Mouse (Mus musculus) heart, postnatal 14 days (tissue): ENCODE data around the gene Cacng1. TPM values are rescaled to one million over a fixed set of nuclear protein-coding genes. Genes with fewer than 3 reads are reported as not detected.

Source experiments
- DNase-seq, 2 experiments: peaks; one replicate each; pipeline ENCODE4 v3.0.0; 2021 to 2022
- intact Hi-C: fragments of 180-260 bp; cut with DNase I; formaldehyde crosslinking; loops from one replicate; pipeline ENCODE4 v1.15.1; 2025
- total RNA-seq, 2 experiments: library from RNA; stranded (reverse); gene quantifications; 2 replicates each; pipeline ENCODE4 v1.2.3; 2021

Cacng1 gene
- total RNA-seq, 2 experiments from 2014 or later = not detected

- intact Hi-C loops = no loop called here
- DNase-seq = no peak
These were observed 5.9 kb downstream of the Cacng1 start for GRCm38 (mm10) chr11:107710379-107710778.

- no peak for DNase-seq
- intact Hi-C loops = no loop called here
These were observed 8.3 kb downstream of the Cacng1 start for GRCm38 (mm10) chr11:107707897-107708610.

- intact Hi-C loops = no loop called here
- DNase-seq = no peak
These were observed 10.7 kb downstream of the Cacng1 start for GRCm38 (mm10) chr11:107705476-107706074.

GRCm38 (mm10) chr11:107705060-107705459, 11.3 kb downstream of the Cacng1 start:
- no peak for DNase-seq
- intact Hi-C loops = no loop called here

- DNase-seq = peak in 1 of 2 experiments; percentile 6
- intact Hi-C loops = no loop called here
These were observed 12.8 kb downstream of the Cacng1 start for GRCm38 (mm10) chr11:107703272-107704134.

- no peak for DNase-seq
- intact Hi-C loops = no loop called here
These were observed 16.4 kb downstream of the Cacng1 start for GRCm38 (mm10) chr11:107699967-107700366.

GRCm38 (mm10) chr11:107693338-107693737, 23.0 kb downstream of the Cacng1 start:
- intact Hi-C loops = no loop called here
- DNase-seq = no peak

- DNase-seq = peak in 1 of 2 experiments; percentile 34
- intact Hi-C loops = no loop called here
These were observed 24.8 kb downstream of the Cacng1 start for GRCm38 (mm10) chr11:107691569-107691968.

- intact Hi-C loops = no loop called here
- DNase-seq = no peak
These were observed 27.8 kb downstream of the Cacng1 start for GRCm38 (mm10) chr11:107688480-107688879.

- intact Hi-C loops = no loop called here
- DNase-seq = no peak
These were observed 30.0 kb downstream of the Cacng1 start for GRCm38 (mm10) chr11:107686290-107686689.

- intact Hi-C loops = no loop called here
- no peak for DNase-seq
These were observed 32.5 kb downstream of the Cacng1 start for GRCm38 (mm10) chr11:107683544-107684465.

- no peak for DNase-seq
- intact Hi-C loops = no loop called here
These were observed 33.5 kb downstream of the Cacng1 start for GRCm38 (mm10) chr11:107682694-107683355.

- no peak for DNase-seq
- intact Hi-C loops = no loop called here
These were observed 39.9 kb downstream of the Cacng1 start for GRCm38 (mm10) chr11:107676207-107676940.

- intact Hi-C loops = no loop called here
- no peak for DNase-seq
These were observed 41.1 kb downstream of the Cacng1 start for GRCm38 (mm10) chr11:107675246-107675645.

GRCm38 (mm10) chr11:107674601-107675000, 41.7 kb downstream of the Cacng1 start:
- intact Hi-C loops = no loop called here
- no peak for DNase-seq

- no peak for DNase-seq
- intact Hi-C loops = no loop called here
These were observed 42.3 kb downstream of the Cacng1 start for GRCm38 (mm10) chr11:107674006-107674405.

GRCm38 (mm10) chr11:107668977-107669376, 47.3 kb downstream of the Cacng1 start:
- intact Hi-C loops = no loop called here
- DNase-seq = peak in 1 of 2 experiments; percentile 22

GRCm38 (mm10) chr11:107668223-107668622, 48.1 kb downstream of the Cacng1 start:
- intact Hi-C loops = no loop called here
- no peak for DNase-seq

- no peak for DNase-seq
- intact Hi-C loops = no loop called here
These were observed 48.8 kb downstream of the Cacng1 start for GRCm38 (mm10) chr11:107667542-107667941.
